Mouse (Mus musculus) left cerebral cortex, postnatal 10 days (tissue): ENCODE data around the gene Nt5e. TPM values are rescaled to one million over a fixed set of nuclear protein-coding genes. Genes with fewer than 3 reads are reported as not detected.

Experiments used
- DNase-seq, 2 experiments: peaks; one replicate each; pipeline ENCODE4 v3.0.0; 2021 to 2022; ENCODE audit warnings: low spot score in 2 of 2, mixed read lengths in 1 of 2; ENCODE audit errors: extremely low spot score in 1 of 2
- intact Hi-C: fragments of 180-260 bp; cut with DNase I; formaldehyde crosslinking; loops from one replicate; pipeline ENCODE4 v1.15.1; 2025
- total RNA-seq, 2 experiments: library from RNA; stranded (reverse); gene quantifications; 2 replicates each; pipeline ENCODE4 v1.2.3; 2021

Nt5e gene
- total RNA-seq, 2 experiments from 2014 or later = 3.9 to 5.1 TPM

GRCm38 (mm10) chr9:88342241-88342640 is 15.2 kb downstream of the Nt5e start:
- DNase-seq = no peak
- intact Hi-C loops = no loop called here

- intact Hi-C loops = no loop called here
- DNase-seq = no peak
Observed at GRCm38 (mm10) chr9:88342701-88343100, 15.7 kb downstream of the Nt5e start.

GRCm38 (mm10) chr9:88344424-88344823 is 17.4 kb downstream of the Nt5e start:
- intact Hi-C loops = no loop called here
- DNase-seq = no peak

GRCm38 (mm10) chr9:88346857-88347256 is 19.9 kb downstream of the Nt5e start:
- intact Hi-C loops = no loop called here
- no peak for DNase-seq

- no peak for DNase-seq
- intact Hi-C loops = no loop called here
Observed at GRCm38 (mm10) chr9:88348623-88349022, 21.6 kb downstream of the Nt5e start.

GRCm38 (mm10) chr9:88350317-88350716 is 23.3 kb downstream of the Nt5e start:
- no peak for DNase-seq
- intact Hi-C loops = no loop called here

GRCm38 (mm10) chr9:88351163-88351562 is 24.2 kb downstream of the Nt5e start:
- intact Hi-C loops = no loop called here
- DNase-seq = no peak

GRCm38 (mm10) chr9:88352741-88353140 is 25.7 kb downstream of the Nt5e start:
- intact Hi-C loops = no loop called here
- no peak for DNase-seq

GRCm38 (mm10) chr9:88353459-88353858 is 26.5 kb downstream of the Nt5e start:
- DNase-seq = no peak
- intact Hi-C loops = no loop called here

GRCm38 (mm10) chr9:88357173-88357572 is 30.2 kb downstream of the Nt5e start:
- intact Hi-C loops = no loop called here
- DNase-seq = no peak

- no peak for DNase-seq
- intact Hi-C loops = no loop called here
Observed at GRCm38 (mm10) chr9:88359140-88359539, 32.1 kb downstream of the Nt5e start.

- intact Hi-C loops = no loop called here
- no peak for DNase-seq
Observed at GRCm38 (mm10) chr9:88361211-88361909, 34.4 kb downstream of the Nt5e start.

GRCm38 (mm10) chr9:88362055-88362850 is 35.3 kb downstream of the Nt5e start:
- no peak for DNase-seq
- intact Hi-C loops = loop anchor here (2.0 kb wide), 1 partner anchor 121 kb away; no protein-coding TSS in a partner anchor

GRCm38 (mm10) chr9:88363102-88363501 is 36.1 kb downstream of the Nt5e start:
- DNase-seq = no peak
- intact Hi-C loops = loop anchor here (2.0 kb wide), 1 partner anchor 122 kb away; no protein-coding TSS in a partner anchor

- DNase-seq = no peak
- intact Hi-C loops = no loop called here
Observed at GRCm38 (mm10) chr9:88366308-88366707, 39.3 kb downstream of the Nt5e start.

- DNase-seq = no peak
- intact Hi-C loops = no loop called here
Observed at GRCm38 (mm10) chr9:88366819-88367218, 39.8 kb downstream of the Nt5e start.

GRCm38 (mm10) chr9:88367322-88367721 is 40.3 kb downstream of the Nt5e start:
- no peak for DNase-seq
- intact Hi-C loops = no loop called here

GRCm38 (mm10) chr9:88367751-88368150 is 40.8 kb downstream of the Nt5e start:
- no peak for DNase-seq
- intact Hi-C loops = no loop called here

- intact Hi-C loops = no loop called here
- DNase-seq = no peak
Observed at GRCm38 (mm10) chr9:88368476-88368875, 41.5 kb downstream of the Nt5e start.

GRCm38 (mm10) chr9:88369666-88370065 is 42.7 kb downstream of the Nt5e start:
- intact Hi-C loops = no loop called here
- DNase-seq = no peak
